Mouse (Mus musculus) heart, embryonic 14.5 days (tissue): Measurements from ENCODE around the gene Rhof. TPM values are rescaled to one million over a fixed set of nuclear protein-coding genes. Genes with fewer than 3 reads are reported as not detected.

Source experiments
- ATAC-seq: fragments of 200-750 bp; cut with Nextera tagmentation; 2 replicates; pipeline ENCODE4 v1.8.0; 2017; ENCODE audit warnings: low read depth, moderate TSS enrichment; ENCODE audit not compliant: insufficient number of reproducible peaks, insufficient read depth, low FRiP score
- H3K27ac ChIP-seq, 2 experiments: fragments of 200-500 bp in 1 of 2; fragments of 300-500 bp in 1 of 2; sonication (generic) in 1 of 2; replicated peaks in 1 of 2; 2 replicates each; pipeline ENCODE4 v1.5.1; 2012 to 2014; ENCODE audit warnings: low read depth in 2 of 2, low read length in 2 of 2, control low read depth in 1 of 2, mild to moderate bottlenecking in 1 of 2, mixed read lengths in 1 of 2; ENCODE audit not compliant: control insufficient read depth in 1 of 2, insufficient read depth in 1 of 2
- H3K27me3 ChIP-seq: fragments of 300-500 bp; sonication (generic); 2 replicates; pipeline ENCODE4 v1.6.1; 2014; ENCODE audit warnings: mild to moderate bottlenecking, low read length, control low read depth; ENCODE audit not compliant: control insufficient read depth, insufficient read depth
- H3K36me3 ChIP-seq: fragments of 300-500 bp; sonication (generic); 2 replicates; pipeline ENCODE4 v1.6.1; 2014; ENCODE audit warnings: mild to moderate bottlenecking, control low read depth, low read length, mixed read lengths; ENCODE audit not compliant: control insufficient read depth, insufficient read depth
- H3K4me1 ChIP-seq, 2 experiments: fragments of 200-500 bp in 1 of 2; fragments of 300-500 bp in 1 of 2; sonication (generic) in 1 of 2; 2 replicates each; pipeline ENCODE4 v1.6.1; 2012 to 2014; ENCODE audit warnings: low read length in 2 of 2, control low read depth in 1 of 2, mixed read lengths in 1 of 2; ENCODE audit not compliant: control insufficient read depth in 2 of 2, insufficient read depth in 2 of 2
- H3K4me2 ChIP-seq: fragments of 300-500 bp; sonication (generic); 2 replicates; pipeline ENCODE4 v1.6.1; 2014; ENCODE audit warnings: mild to moderate bottlenecking, low read length
- H3K4me3 ChIP-seq, 2 experiments: fragments of 200-500 bp in 1 of 2; fragments of 300-500 bp in 1 of 2; sonication (generic) in 1 of 2; 2 replicates each; pipeline ENCODE4 v1.5.1; 2012 to 2014; ENCODE audit warnings: low read length in 2 of 2, mild to moderate bottlenecking in 2 of 2, control low read depth in 1 of 2, low read depth in 1 of 2, moderate library complexity in 1 of 2; ENCODE audit not compliant: control insufficient read depth in 1 of 2, insufficient read depth in 1 of 2
- H3K9ac ChIP-seq: fragments of 300-500 bp; sonication (generic); 2 replicates; pipeline ENCODE4 v1.6.1; 2014; ENCODE audit warnings: mild to moderate bottlenecking, low read length
- H3K9me3 ChIP-seq: fragments of 300-500 bp; sonication (generic); 2 replicates; pipeline ENCODE4 v1.6.1; 2016; ENCODE audit warnings: low read length, control low read depth; ENCODE audit not compliant: control insufficient read depth
- WGBS: fragments of 180-500 bp; shearing (Covaris S2); extraction: QIAGEN DNeasy Blood & Tissue Kit; methylation state at CpG from one replicate; pipeline ENCODE4 v1.1.7; 2014; 5-methylcytosine and 5-hydroxymethylcytosine counted together
- polyA plus RNA-seq: library from polyadenylated mRNA; unstranded; fragments of >200 nt; fragmentation: Nextera tagmentation; extraction: Ambion mirVana; gene quantifications from 2 replicates; pipeline ENCODE4 v1.2.1, GENCODE M21; 2014

Gene Rhof
- polyA plus RNA-seq, 1 experiment from 2014 or later = 0.99 TPM

DNA sequence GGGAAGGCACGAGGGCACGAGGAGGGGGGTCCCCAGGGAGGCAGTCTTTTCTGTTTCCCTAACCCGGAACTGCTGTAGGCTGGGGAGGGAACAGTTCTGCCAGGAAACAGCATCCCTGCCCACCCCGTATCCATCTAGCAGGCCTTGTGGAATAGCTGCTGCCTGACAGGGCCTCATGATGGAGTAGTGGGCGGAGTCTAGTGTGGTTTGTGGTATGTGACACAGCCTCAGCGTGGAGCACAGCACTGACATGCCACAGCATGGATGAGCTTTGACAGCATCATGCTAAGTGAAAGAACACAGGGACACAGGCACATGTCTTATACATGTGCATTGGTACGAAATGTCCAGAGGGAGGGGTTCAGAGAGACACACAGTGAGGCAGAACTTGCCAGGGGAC lies 30.1 kb downstream of the Rhof start:
- ATAC-seq = no peak
- no peak overlapping the region for H3K9ac ChIP-seq
- no peaks in the 10 kb centered on the region for H3K27me3 ChIP-seq
- H3K4me2 ChIP-seq = no peak overlapping the region
- H3K9me3 ChIP-seq = no peaks in the 10 kb centered on the region
- 62% methylated on average over 7 of the region's 7 CpGs for WGBS
- no peak overlapping the region for H3K4me3 ChIP-seq
- peaks cover 16 to 27% of the 10 kb centered on the region in 2 experiments for H3K4me1 ChIP-seq
- no peak overlapping the region for H3K27ac ChIP-seq
- H3K36me3 ChIP-seq = peaks cover 12% of the 10 kb centered on the region; the same call in 1 of the 2 replicates

DNA sequence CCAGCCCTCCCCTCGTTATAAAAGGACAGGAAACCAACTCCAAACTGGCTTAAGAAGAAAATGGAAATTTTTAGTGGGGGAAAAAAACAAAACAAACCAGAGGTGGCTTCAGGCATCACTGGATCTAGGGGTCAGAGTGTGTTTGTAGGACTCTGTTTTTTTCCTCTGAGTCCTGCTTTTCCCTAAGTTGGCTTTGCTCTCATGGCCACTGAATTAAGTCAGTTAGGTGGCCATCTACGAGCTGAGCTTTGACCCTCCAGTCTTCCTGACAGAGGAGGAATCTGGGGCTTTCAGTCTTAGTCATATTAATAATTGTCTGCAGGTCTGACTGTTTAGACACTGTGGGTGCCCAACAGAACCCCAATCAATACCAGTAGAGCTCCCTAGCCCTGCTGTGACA lies 34.0 kb downstream of the Rhof start:
- ATAC-seq = no peak
- WGBS = 81% methylated on average over 2 of the region's 2 CpGs

DNA sequence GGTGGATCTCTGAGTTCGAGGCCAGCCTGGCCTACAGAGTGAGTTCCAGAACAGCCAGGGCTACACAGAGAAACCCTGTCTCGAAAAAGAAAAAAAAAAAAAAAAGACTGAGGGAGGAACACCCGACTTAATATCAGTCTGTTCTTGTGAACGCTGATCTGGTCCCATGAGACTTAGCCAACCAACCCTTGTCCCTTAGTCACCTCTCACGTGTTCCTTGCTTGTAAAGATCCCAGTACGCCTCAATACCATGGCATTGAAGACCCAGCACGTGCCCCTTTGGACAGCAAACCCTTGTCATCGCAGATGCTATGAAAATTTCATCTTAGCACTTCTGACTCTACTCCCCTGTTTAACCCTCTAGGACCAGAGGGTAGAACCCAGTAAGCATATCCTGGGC lies 36.2 kb downstream of the Rhof start:
- 94% methylated on average over 8 of the region's 8 CpGs for WGBS
- no peaks in the 10 kb centered on the region for H3K9me3 ChIP-seq
- no peak overlapping the region for H3K27ac ChIP-seq
- no peaks in the 10 kb centered on the region for H3K27me3 ChIP-seq
- no peak overlapping the region for H3K9ac ChIP-seq
- H3K36me3 ChIP-seq = peaks cover 12% of the 10 kb centered on the region; the same call in 1 of the 2 replicates
- no peak overlapping the region for H3K4me2 ChIP-seq
- H3K4me3 ChIP-seq = no peak overlapping the region
- ATAC-seq = no peak
- no peaks in the 10 kb centered on the region; a peak in 1 of 4 replicates for H3K4me1 ChIP-seq

More for the DNA sequence above, 34.0 kb downstream of the Rhof start:
- H3K4me1 ChIP-seq = peaks cover 8 to 12% of the 10 kb centered on the region in 2 experiments
- no peaks in the 10 kb centered on the region for H3K27me3 ChIP-seq
- no peaks in the 10 kb centered on the region for H3K9me3 ChIP-seq
- no peak overlapping the region for H3K27ac ChIP-seq
- no peak overlapping the region for H3K4me2 ChIP-seq
- no peak overlapping the region for H3K4me3 ChIP-seq
- H3K9ac ChIP-seq = no peak overlapping the region
- peaks cover 12% of the 10 kb centered on the region; the same call in 1 of the 2 replicates for H3K36me3 ChIP-seq

DNA sequence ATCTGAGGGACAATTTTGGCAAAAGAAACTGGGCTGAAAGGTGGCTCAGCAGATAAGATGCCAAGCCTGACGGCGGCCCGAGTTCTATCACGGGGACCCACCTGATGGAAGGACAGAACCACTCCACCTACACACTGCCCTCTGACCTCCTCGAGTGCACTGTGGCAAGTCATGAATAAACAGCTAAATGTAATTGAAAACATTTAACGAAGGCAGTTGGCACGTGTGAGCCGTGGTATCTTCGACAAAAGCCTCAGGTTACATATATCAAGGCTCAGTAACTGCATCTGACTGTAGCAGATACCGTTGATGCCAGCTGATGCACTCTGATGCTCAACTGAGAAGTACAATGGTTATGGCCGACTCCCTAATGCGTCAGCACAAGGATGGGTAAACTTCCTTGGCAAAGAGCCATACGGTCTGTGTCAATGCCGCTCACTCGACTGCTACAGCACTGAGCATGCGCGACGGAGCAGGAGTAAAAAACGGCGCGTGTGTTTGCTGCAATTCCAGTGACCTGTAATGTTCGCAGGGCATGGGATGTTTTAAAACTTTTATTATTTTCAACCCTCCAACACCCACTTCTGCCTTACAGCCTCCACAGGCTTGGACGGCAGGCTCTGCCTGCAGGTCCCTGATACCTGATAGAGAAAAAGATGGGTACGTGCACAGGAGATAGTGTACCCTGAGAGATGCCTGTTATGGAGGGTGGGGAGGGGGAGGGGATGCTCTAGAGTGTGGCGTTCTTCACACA lies 38.1 kb downstream of the Rhof start:
- Histone ChIP-seq H3K4me2 (no peak overlapping the region), H3K9me3 (0 out of 2 replicates have a peak, but pooled peaks cover under 1% of the 10 kb centered on the region), H3K36me3 (peaks cover 3% of the 10 kb centered on the region; the same call in 1 of the 2 replicates), H3K9ac (no peak overlapping the region), H3K4me1 (no peaks in the 10 kb centered on the region; a peak in 1 of 4 replicates), H3K27me3 (no peaks in the 10 kb centered on the region), H3K4me3 (no peak overlapping the region), H3K27ac (no peak overlapping the region)
- ATAC-seq = no peak
- 80% methylated on average over 25 of the region's 25 CpGs for WGBS

DNA sequence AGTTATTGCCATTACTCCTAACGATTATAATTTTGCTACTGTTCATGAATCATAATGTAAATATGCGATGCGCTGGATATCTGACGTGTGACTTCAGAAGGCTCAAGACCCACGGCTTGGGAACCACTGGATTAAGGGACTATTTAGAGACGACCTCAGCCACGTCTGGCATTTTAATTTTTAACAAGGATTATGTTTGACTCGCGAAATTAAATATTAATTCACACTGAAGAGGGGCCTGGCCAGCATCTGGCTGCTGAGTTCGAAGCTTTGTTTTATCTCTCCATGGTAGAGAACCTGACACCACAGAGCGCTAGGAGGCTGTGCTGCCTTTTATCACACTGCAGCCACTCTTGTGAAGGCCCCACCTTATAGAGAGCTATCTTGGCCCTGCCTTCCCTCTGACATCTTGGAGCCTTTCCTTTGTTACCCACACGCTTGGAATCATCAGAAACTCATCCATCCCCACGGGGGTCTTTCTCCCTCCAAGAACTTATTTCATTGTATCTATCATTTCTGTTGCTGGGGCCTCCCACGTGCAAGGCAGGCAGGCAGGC lies 39.3 kb downstream of the Rhof start:
- Histone ChIP-seq H3K9me3 (0 out of 2 replicates have a peak, but pooled peaks cover 6% of the 10 kb centered on the region), H3K36me3 (no peaks in the 10 kb centered on the region), H3K27me3 (no peaks in the 10 kb centered on the region), H3K27ac (no peak overlapping the region), H3K4me1 (no peaks in the 10 kb centered on the region; a peak in 1 of 4 replicates), H3K9ac (no peak overlapping the region), H3K4me3 (no peak overlapping the region), H3K4me2 (no peak overlapping the region)
- no peak for ATAC-seq
- WGBS = 69% methylated on average over 14 of the region's 14 CpGs

DNA sequence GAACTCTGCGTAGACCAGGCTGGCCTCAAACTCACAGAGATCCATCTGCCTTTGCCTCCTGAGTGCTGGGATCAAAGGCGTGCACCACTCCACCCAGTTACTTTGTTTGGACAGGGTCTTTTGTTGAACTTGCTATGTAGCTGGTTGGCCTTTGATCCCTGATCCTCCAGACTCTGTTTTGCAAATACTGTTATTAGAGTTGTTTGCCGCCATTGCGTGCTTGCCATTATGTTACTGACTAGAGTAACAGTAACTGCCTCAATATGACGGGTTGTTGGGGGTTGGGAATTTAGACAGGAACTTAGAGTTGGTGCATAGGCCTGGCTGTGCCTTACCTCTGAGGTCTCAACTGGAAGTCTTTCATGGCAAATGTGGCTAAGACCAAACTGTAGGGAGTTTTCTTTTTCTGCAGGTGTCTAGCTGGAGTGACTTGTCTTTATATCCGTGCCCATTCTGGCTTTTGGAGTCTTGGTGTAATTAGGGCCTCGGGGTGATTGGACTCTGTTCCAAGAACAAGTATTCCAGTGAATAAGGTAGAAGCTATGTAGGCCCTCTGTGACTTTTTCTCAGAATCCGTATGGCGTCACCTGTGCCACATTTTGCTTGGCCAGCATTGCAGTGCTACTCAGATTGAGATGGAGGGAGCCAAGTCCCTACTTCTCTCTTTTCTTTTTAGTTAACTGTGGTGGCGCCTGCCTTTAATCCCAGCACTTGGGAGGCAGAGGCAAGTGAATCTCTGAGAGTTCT lies 41.8 kb downstream of the Rhof start:
- H3K36me3 ChIP-seq = no peaks in the 10 kb centered on the region
- H3K4me1 ChIP-seq = peaks cover 2 to 4% of the 10 kb centered on the region in 2 experiments; a peak in 3 of 4 replicates
- no peak overlapping the region for H3K4me2 ChIP-seq
- H3K27ac ChIP-seq = no peak overlapping the region
- WGBS = 89% methylated on average over 10 of the region's 10 CpGs
- ATAC-seq = no peak
- H3K4me3 ChIP-seq = no peak overlapping the region
- no peaks in the 10 kb centered on the region for H3K27me3 ChIP-seq
- H3K9ac ChIP-seq = no peak overlapping the region
- 0 out of 2 replicates have a peak, but pooled peaks cover 6% of the 10 kb centered on the region for H3K9me3 ChIP-seq

DNA sequence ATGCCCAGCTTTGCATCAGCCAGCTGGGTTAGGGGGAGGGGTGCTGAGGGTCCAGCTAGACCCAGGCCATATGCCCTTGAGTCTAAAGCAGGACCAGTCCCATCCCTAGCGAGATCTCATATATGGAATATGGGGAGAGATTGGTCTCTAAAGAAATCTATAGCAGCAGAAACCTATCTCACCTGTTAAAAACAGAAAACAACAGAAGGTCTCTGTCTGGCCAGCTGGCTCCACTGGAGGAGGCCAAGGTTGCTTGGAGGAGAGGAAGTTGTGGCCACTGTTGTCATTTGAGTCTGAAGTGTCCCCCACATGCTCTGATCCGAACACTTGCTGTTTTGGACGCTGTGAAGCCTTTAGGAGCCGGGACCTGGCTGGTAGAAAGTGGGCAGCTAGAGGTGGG lies 43.7 kb downstream of the Rhof start:
- Histone ChIP-seq H3K4me1 (peaks cover 4 to 6% of the 10 kb centered on the region in 2 experiments), H3K9ac (no peak overlapping the region), H3K36me3 (no peaks in the 10 kb centered on the region), H3K4me2 (no peak overlapping the region), H3K27ac (no peak overlapping the region), H3K9me3 (0 out of 2 replicates have a peak, but pooled peaks cover 6% of the 10 kb centered on the region), H3K4me3 (no peak overlapping the region), H3K27me3 (no peaks in the 10 kb centered on the region)
- no peak for ATAC-seq
- WGBS = 95% methylated on average over 4 of the region's 4 CpGs
